Mouse (Mus musculus) heart, embryonic 11.5 days (tissue): ENCODE measurements around the gene St6galnac1. TPM values are rescaled to one million over a fixed set of nuclear protein-coding genes. Genes with fewer than 3 reads are reported as not detected.
"Not testable (repeated sequence)": the region's sequence is repeated elsewhere in the genome, so short reads cannot be mapped to it uniquely, and the experiment has no call there.

Experiments used
- ATAC-seq: fragments of 200-750 bp; cut with Nextera tagmentation; replicated peaks from 2 replicates; pipeline ENCODE4 v1.8.0; 2017; ENCODE audit warnings: moderate library complexity; ENCODE audit not compliant: insufficient number of reproducible peaks, low FRiP score, low TSS enrichment
- H3K27ac ChIP-seq: fragments of 300-500 bp; sonication (generic); 2 replicates; pipeline ENCODE4 v1.5.1; 2014; ENCODE audit warnings: mild to moderate bottlenecking, low read depth, low read length
- H3K27me3 ChIP-seq: fragments of 300-500 bp; sonication (generic); 2 replicates; pipeline ENCODE4 v1.6.1; 2014; ENCODE audit warnings: mild to moderate bottlenecking, low read length, mixed read lengths; ENCODE audit not compliant: control insufficient read depth, insufficient read depth
- H3K36me3 ChIP-seq: fragments of 300-500 bp; sonication (generic); 2 replicates; pipeline ENCODE4 v1.6.1; 2014; ENCODE audit warnings: mild to moderate bottlenecking, low read length, moderate library complexity, mixed read lengths; ENCODE audit not compliant: control insufficient read depth, insufficient read depth
- H3K4me1 ChIP-seq: fragments of 300-500 bp; sonication (generic); 2 replicates; pipeline ENCODE4 v1.6.1; 2014; ENCODE audit warnings: low read length; ENCODE audit not compliant: control insufficient read depth, insufficient read depth
- H3K4me2 ChIP-seq: fragments of 300-500 bp; sonication (generic); 2 replicates; pipeline ENCODE4 v1.6.1; 2014; ENCODE audit warnings: mild to moderate bottlenecking, moderate library complexity
- H3K4me3 ChIP-seq: fragments of 300-500 bp; sonication (generic); 2 replicates; pipeline ENCODE4 v1.5.1; 2014; ENCODE audit warnings: low read depth, low read length
- H3K9ac ChIP-seq: fragments of 300-500 bp; sonication (generic); 2 replicates; pipeline ENCODE4 v1.6.1; 2014; ENCODE audit warnings: mild to moderate bottlenecking, low read depth, low read length, moderate library complexity
- H3K9me3 ChIP-seq: fragments of 300-500 bp; sonication (generic); replicated peaks from 2 replicates; pipeline ENCODE4 v1.6.1; 2016; ENCODE audit warnings: low read length; ENCODE audit not compliant: control insufficient read depth
- WGBS: fragments of 180-500 bp; shearing (Covaris S2); extraction: QIAGEN DNeasy Blood & Tissue Kit; methylation state at CpG from one replicate; pipeline ENCODE4 v1.1.7; 2014; ENCODE audit not compliant: insufficient replicate concordance; 5-methylcytosine and 5-hydroxymethylcytosine counted together
- polyA plus RNA-seq: library from polyadenylated mRNA; unstranded; fragments of >200 nt; fragmentation: Nextera tagmentation; extraction: Ambion mirVana; gene quantifications from 2 replicates; pipeline ENCODE4 v1.2.1, GENCODE M21; 2014

Gene St6galnac1
- not detected in 2 replicates for polyA plus RNA-seq

- ATAC-seq, result no peak
- 79% methylated on average over 7 of the region's 7 CpGs for WGBS
- no peaks in the 10 kb centered on the region for H3K36me3 ChIP-seq
- H3K27me3 ChIP-seq, result no peaks in the 10 kb centered on the region
- no peak within 1 kb of the TSS for H3K9ac ChIP-seq
- no peak within 1 kb of the TSS for H3K27ac ChIP-seq
- H3K4me2 ChIP-seq, result no peak within 1 kb of the TSS
- H3K9me3 ChIP-seq, result no peaks in the 10 kb centered on the region
- no peak within 1 kb of the TSS for H3K4me3 ChIP-seq
- no peaks in the 10 kb centered on the region for H3K4me1 ChIP-seq
Measured at GRCm38 (mm10) chr11:116775407-116775806, at the start of gene St6galnac1. Gene St6galnac1 (minus strand): TSS chr11:116775507.

GRCm38 (mm10) chr11:116823885-116824284 lies 48.6 kb upstream of the St6galnac1 start:
- not testable (repeated sequence) for H3K9ac ChIP-seq, ATAC-seq, H3K36me3 ChIP-seq, H3K9me3 ChIP-seq, H3K4me3 ChIP-seq, H3K27me3 ChIP-seq, H3K27ac ChIP-seq, H3K4me2 ChIP-seq
- WGBS, result 93% methylated on average over 10 of the region's 10 CpGs
- peaks cover 47% of the 10 kb centered on the region for H3K4me1 ChIP-seq

- Histone ChIP-seq H3K27ac (no peak overlapping the region), H3K9ac (no peak overlapping the region), H3K4me1 (peaks cover 48% of the 10 kb centered on the region), H3K27me3 (no peaks in the 10 kb centered on the region), H3K4me2 (no peak overlapping the region), H3K9me3 (no peaks in the 10 kb centered on the region), H3K36me3 (no peaks in the 10 kb centered on the region), H3K4me3 (no peak overlapping the region)
- 89% methylated on average over 2 of the region's 2 CpGs for WGBS
- no peak for ATAC-seq
Measured at GRCm38 (mm10) chr11:116823255-116823654, 47.9 kb upstream of the St6galnac1 start.

GRCm38 (mm10) chr11:116822626-116823025 lies 47.3 kb upstream of the St6galnac1 start:
- Histone ChIP-seq H3K9me3 (no peaks in the 10 kb centered on the region), H3K36me3 (no peaks in the 10 kb centered on the region), H3K27me3 (no peaks in the 10 kb centered on the region), H3K4me2 (no peak overlapping the region), H3K9ac (no peak overlapping the region), H3K4me1 (peaks cover 47% of the 10 kb centered on the region), H3K4me3 (no peak overlapping the region), H3K27ac (no peak overlapping the region)
- 89% methylated on average over 10 of the region's 10 CpGs for WGBS
- no peak for ATAC-seq

- peak overlapping the region; percentile 43; the same call in 1 of the 2 replicates for H3K4me2 ChIP-seq
- no peaks in the 10 kb centered on the region for H3K9me3 ChIP-seq
- ATAC-seq, result no peak
- no peak overlapping the region for H3K9ac ChIP-seq
- H3K27me3 ChIP-seq, result no peaks in the 10 kb centered on the region
- H3K4me3 ChIP-seq, result no peak overlapping the region
- 75% methylated on average over 10 of the region's 10 CpGs for WGBS
- no peaks in the 10 kb centered on the region for H3K36me3 ChIP-seq
- no peak overlapping the region for H3K27ac ChIP-seq
- H3K4me1 ChIP-seq, result peaks cover 46% of the 10 kb centered on the region
Measured at GRCm38 (mm10) chr11:116822215-116822614, 46.9 kb upstream of the St6galnac1 start.

GRCm38 (mm10) chr11:116821057-116821940 lies 46.0 kb upstream of the St6galnac1 start:
- no peak for ATAC-seq
- Histone ChIP-seq H3K9me3 (no peaks in the 10 kb centered on the region), H3K4me1 (peaks cover 41% of the 10 kb centered on the region), H3K27me3 (no peaks in the 10 kb centered on the region), H3K9ac (peak overlapping the region; percentile 58), H3K4me3 (no peak overlapping the region), H3K36me3 (no peaks in the 10 kb centered on the region), H3K4me2 (peak overlapping the region; percentile 43), H3K27ac (peak overlapping the region; percentile 77)
- 45% methylated on average over 13 of the region's 13 CpGs for WGBS

- peaks cover 38% of the 10 kb centered on the region for H3K4me1 ChIP-seq
- H3K4me2 ChIP-seq, result no peak overlapping the region
- peak overlapping the region; percentile 77; the same call in 1 of the 2 replicates for H3K27ac ChIP-seq
- ATAC-seq, result no peak
- H3K4me3 ChIP-seq, result no peak overlapping the region
- H3K27me3 ChIP-seq, result no peaks in the 10 kb centered on the region
- no peaks in the 10 kb centered on the region for H3K9me3 ChIP-seq
- no peaks in the 10 kb centered on the region for H3K36me3 ChIP-seq
- 86% methylated on average over 5 of the region's 5 CpGs for WGBS
- H3K9ac ChIP-seq, result no peak overlapping the region
Measured at GRCm38 (mm10) chr11:116819932-116820593, 44.8 kb upstream of the St6galnac1 start.

GRCm38 (mm10) chr11:116818722-116819121 lies 43.4 kb upstream of the St6galnac1 start:
- peak overlapping the region; percentile 3; the same call in 1 of the 2 replicates for H3K9ac ChIP-seq
- H3K4me2 ChIP-seq, result no peak overlapping the region
- H3K9me3 ChIP-seq, result no peaks in the 10 kb centered on the region
- no peak overlapping the region for H3K4me3 ChIP-seq
- 54% methylated on average over 8 of the region's 8 CpGs for WGBS
- H3K36me3 ChIP-seq, result no peaks in the 10 kb centered on the region
- H3K27me3 ChIP-seq, result no peaks in the 10 kb centered on the region
- ATAC-seq, result no peak
- peaks cover 52% of the 10 kb centered on the region for H3K4me1 ChIP-seq
- H3K27ac ChIP-seq, result no peak overlapping the region
